Mouse (Mus musculus) brain, embryonic 18.5 days (tissue): ENCODE measurements around the gene Gm44511.
"Not testable (repeated sequence)": the region's sequence is repeated elsewhere in the genome, so short reads cannot be mapped to it uniquely, and the experiment has no call there.

Experiments used
- DNase-seq: peaks from one replicate; pipeline ENCODE4 v3.0.0-alpha.2; 2012; ENCODE audit warnings: low read depth, low spot score

Gm44511 gene

DNA sequence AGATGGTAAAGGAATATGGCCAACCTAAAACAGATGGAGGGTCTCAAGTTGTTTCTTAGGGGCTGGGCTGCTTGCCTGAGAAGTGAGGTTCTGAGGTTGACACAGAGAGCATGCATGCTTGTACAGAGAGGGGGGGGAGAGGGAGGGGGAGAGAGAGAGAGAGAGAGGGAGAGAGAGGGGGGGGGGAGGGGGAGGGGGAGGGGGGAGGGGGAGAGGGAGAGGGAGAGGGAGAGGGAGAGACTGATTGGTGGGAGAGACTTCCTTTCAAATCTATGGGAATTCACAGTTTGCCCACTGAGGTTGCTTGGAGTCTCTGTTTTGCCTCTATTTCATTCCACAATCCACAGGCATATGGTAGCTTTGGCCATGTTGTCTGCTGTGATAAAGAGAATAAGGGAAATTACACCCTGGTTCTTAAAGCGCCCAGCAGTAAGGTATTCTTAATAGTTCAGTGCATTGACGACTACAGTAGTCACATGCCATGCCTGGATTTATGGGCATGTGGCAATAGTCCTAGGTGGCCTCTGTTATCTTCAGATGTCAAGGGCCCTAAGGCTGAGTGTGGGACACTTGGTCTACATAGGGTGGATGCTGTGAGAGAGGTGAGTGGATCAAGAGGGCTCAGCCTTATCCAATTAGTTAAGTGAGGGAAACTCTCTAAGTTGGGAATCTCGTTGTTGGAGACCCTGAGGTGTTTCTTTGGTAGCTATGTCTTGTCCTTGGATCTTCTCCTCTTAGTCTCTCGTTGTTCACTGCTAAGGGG lies 15.4 kb upstream of the Gm44511 start:
- DNase-seq = no peak

DNA sequence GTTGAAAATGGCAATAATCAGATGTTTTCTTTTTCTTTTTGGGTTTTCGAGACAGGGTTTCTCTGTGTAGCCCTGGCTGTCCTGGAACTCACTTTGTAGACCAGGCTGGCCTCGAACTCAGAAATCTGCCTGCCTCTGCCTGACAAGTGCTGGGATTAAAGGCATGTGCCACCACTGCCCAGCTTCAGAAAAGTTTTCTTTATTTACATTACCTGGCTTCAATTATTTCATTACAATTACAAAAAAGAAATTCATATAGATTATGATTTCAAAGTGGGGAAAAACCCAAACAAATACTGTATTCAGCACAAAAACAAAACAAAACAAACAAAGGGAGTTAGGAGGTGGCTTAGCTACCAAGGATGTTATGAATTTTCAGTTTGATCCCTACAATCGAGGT lies 14.6 kb upstream of the Gm44511 start:
- DNase-seq = not testable (repeated sequence)

GRCm38 (mm10) chr6:128839921-128840320 lies 13.8 kb upstream of the Gm44511 start:
- no peak for DNase-seq

DNA sequence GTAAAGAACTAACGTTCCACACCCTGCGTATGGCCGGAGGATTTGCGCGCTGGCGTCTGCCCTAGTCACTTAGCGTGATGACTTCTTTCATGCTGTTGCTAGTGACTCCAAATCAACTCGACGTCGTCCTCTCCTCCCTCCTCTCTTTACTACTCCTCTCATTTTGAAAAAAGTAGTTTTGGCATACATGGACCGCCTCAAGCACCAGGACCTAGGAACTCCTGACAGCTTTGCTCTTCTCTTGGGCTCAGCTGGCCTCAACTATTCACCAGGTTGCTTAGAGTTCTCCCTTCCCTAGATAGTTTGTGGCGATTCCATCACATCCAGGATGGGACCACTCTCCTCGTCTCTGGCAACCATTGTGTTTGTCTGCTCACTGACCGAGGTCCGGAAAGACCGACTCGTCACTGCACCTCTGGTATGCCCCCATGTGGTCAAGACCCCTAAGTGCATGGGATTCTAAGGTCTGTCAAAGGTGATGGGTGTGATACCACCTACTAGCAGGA lies 13.2 kb upstream of the Gm44511 start:
- DNase-seq = no peak

DNA sequence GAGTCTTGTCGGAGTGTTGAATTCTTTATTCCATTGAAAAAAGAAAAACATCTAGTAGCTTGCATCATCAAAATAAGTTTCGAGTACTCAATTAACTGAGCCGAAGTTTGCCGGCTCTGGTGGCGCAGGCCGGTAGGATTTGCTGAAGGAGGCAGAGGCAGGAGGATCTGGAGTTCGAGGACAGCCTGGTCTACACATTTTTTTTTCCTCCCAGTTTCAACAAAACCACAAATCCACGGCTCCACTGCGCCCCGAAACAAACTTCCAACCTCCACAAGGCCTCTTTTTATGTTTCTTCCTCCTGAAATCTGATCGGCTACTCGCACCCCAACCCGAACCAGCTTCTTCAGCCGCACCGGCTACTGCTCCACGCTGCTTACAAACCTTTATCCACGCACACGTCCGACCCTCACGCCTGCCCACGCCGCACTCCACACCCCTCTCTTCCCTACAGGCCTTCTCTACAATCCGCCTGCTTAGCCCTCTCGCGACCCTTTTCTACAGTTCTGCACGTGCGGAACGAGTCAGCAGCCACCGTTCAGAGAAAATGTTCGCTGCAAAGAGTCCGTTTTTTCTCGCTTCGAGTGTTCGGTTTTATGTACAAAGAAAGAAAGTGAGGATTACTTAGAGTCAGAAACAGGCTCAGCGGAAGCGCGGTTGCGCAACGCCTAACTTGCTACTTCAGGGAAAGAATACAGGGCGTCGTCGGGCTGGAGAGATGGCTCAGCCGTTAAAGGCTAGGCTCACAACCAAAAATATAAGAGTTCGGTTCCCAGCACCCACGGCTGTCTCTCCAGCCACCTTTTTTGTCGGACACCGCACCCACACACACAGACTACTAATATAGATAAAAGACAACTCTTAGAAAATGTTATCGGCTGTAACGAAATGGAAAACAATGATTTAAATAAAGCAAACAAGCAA lies 12.5 kb upstream of the Gm44511 start:
- peak; percentile 80 for DNase-seq

DNA sequence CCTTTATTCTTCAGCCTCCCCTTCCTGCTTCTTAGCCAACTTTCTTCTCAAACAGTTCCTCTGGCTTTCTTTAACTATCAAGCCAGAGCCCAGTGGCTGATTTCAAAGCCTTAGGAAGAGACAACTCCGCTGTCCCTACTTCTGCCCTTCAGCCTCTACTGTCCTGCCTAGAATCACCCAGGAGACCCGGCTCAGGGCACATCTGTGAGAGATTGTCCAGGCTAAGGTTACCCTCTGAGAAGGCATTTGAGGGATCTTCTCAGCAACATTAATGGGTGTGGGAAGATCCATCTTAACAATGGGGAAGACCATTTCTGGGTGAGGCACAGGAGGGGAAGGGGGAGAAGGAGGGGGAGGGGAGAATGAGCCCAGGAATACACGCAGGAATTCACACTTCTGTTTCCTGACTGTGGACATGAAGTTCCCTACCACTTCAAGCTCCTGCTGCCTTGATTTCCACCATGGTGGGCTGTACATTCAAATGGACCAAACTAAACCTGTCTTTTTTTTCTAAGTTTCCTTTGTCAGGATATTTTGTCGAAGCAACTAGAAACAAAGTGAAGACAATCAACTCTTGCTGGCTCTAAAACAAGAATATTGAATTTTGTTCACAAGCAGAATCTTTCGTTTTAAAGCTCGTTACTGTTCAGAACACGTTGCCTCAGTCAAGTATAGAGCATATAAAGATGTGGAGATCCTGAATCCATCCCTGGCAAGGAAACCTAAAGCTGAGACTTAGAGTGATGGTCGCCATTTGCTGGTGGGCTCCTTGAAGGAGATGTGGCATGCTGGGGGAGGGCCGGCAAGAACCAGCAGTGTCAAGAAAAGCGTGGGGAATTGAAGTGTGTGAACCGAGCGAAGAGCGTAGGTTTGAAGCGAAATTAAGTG lies 11.6 kb upstream of the Gm44511 start:
- no peak for DNase-seq

DNA sequence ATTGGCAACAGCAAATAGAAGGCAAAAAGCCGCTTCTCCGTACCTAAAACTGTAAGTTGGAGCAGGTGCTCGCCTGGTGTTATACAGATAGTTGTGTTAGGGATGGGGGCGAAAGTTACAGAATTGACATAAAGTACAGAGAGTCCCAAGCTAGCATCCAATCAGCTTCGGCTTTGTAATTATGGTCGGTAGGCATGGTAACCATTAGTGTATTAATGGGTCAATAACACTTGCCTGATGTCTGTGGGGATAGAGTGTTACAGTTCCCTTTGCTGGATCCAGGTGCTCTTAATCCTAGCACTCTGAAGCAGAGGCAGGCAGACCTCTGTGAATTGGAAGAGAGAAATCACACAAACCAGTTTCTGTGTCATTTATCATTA lies 10.8 kb upstream of the Gm44511 start:
- no peak for DNase-seq

DNA sequence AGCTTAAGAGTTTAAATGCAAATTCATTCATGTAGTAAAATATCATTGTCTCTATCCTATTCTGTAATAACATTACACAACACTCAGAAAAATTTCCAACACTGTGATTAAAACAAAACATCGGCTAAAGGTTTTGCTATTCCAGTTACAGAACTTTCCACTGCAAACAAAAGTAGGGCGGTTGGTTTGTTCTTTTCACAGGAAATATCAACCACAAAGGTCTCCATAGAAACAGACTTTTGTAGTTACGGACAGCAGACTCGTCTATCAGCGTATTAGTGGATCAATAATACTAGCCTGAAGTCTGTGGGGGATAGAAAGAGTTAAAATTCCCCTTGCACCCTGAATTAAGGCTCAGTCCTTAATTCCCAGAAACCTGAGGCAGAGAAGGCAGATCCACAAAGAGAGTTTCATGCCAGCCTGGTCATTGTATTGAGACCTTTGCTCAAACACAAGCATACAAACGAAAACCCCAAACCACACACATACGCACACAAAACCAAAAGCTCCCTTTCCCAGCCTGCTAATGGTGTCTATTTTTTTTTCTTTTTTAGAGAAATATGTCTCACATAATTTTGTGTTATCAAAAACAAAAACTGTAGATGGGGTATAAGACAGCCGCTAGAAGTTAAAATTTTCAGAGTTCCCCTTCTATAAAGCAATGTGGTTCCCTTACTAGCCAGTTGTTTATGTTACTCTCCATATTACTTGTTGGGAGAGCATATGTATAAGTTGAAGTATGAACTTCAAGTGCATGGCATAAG lies 10.3 kb upstream of the Gm44511 start:
- no peak for DNase-seq

DNA sequence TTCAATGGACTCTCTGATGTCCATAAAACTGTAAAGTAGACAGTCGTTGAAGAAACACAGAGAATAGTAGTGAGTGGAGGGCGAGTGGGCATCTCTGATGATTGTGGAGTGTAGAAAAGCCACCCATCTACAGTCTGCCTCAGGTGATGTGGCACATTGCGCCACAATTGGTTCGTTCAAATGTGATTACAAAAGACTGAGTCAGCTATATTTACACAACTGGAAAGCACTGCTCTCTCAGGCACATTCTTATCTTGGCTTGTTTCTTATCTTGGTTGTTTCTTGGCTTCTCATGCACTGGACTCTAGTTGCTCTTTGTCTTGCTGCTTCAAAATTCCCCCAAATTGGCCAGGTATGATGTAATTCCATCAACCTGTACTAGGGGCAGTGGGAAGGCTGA lies 9.5 kb upstream of the Gm44511 start:
- DNase-seq = no peak

DNA sequence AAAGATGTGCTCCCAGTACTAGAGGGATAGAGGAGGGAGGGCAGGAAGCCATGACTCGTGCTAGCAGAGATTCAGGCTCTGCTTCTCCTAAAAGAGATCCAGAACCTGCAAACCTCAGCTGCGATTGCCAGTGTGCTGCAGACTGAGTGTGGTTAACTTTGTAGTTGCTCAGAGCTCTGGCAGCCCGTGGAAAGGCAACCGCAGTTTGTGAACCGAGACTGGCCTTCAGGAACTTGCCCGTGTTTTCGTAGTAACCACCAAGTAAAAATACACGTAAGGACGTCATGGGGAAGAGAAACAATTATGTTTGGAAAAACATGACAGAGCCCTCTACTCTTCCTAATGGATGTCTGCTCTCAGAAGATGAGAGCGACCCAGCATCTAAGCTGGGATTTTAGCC lies 6.9 kb upstream of the Gm44511 start:
- DNase-seq = no peak

GRCm38 (mm10) chr6:128829837-128830236 lies 3.7 kb upstream of the Gm44511 start:
- no peak for DNase-seq

DNA sequence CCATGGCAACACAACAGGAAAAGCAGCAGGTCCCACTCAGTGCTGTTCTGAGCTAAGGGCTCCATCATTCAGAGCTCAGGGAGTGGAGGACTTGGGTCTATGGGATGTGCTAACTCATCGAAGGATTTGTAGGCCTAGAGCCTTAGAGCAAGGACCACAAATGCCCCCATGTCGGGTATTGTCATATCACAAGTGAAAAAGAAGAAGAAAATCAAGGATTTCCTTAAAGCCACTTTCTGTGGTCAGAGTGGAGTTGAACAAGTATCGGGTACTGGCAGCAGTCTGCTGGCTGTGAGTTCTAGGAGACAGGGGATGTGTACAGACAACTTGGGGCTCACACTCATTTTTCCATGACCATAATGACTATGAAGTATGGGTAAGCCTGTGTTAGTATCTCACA lies 666 bp upstream of the Gm44511 start:
- no peak for DNase-seq

GRCm38 (mm10) chr6:128818083-128818802 lies 7.9 kb downstream of the Gm44511 start:
- DNase-seq = no peak

DNA sequence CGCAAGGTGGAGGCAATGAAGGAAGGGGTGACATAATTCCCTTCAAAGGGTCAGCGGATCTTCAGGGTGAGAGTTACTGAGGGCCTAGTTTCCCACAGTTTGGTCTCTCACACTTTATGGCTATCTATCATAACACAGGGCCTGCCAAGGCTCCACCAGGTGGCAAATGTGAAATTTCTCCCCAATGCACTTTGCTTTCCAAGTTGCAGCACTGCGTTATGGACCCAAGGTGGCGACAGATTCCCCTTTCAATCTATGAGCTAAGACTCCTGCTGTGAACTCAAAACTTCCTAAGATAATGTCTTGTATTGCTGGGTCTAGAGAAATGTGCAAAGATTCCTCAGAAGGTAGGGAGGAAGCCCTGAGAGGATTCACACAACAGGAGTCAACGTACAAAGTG lies 17.6 kb downstream of the Gm44511 start:
- DNase-seq = no peak

- no peak for DNase-seq
These were observed 19.1 kb downstream of the Gm44511 start for GRCm38 (mm10) chr6:128807021-128807420.

DNA sequence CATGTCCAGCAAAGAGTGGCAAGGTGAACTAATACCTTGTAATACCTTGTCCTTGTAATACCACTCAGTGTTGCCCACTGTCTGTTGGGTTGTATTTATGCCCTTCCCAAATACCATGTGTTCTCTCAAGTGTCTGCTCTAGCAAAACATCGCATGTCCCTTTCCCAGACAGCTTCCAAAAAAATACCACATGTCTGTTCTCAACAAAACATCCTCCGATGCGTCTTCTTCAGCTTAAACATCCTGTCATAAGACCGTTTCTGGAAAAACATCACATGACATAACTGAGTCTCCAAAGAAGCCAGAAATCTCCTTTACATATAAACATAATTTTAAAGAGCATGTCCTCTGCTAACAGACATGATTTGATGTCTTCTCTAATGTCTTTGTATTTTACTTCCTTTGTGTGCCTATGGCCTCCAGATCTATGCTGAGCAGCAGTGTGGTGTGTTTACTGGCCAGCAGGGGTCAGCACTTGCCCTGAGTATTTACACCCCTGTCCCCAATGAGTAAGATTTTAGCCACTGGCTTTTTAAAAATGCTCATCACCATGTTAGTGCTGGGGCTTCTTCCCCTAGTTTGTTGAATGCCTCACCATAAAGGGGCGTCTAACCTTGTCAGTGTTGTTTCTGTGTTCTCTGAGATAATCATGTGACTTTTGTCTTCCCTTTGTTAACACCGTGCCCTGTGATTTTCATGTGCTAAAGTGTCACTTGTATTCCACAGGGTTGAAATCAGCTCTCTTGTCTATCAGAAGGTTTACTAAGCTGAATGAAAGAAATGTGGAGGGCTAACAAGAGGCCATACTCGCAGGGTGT lies 21.1 kb downstream of the Gm44511 start:
- not testable (repeated sequence) for DNase-seq

GRCm38 (mm10) chr6:128802999-128803857 lies 22.9 kb downstream of the Gm44511 start:
- DNase-seq = peak; percentile 98

DNA sequence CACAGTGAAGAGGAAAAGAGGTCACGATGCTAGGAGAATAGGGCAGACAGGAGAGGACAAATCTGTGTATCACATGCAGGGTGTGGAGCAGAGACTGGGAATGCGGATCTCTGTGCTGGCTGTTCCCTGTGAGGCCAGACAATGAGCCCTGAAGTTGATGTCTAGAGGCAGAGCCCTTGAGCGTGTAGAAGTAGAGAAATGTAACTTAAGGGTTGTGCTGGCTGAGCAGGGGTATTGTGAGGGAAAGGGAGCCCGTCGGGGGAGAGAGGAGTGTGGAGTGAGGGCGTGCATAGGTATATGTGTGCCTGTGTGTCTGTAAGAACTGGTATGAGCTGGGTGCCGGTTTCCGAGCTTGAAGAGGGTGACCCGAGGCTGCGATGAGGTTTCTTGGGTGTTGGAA lies 23.6 kb downstream of the Gm44511 start:
- no peak for DNase-seq
